Mouse (Mus musculus) left cerebral cortex, adult 2 months (tissue): ENCODE measurements at regions not wholly inside any gene's neighbourhood (a gene's known extent, or its start where the extent isn't known, plus 50 kb on each side); places are given as distances from the start of the nearest gene placed in this dataset.
"Not testable (repeated sequence)": the region's sequence is repeated elsewhere in the genome, so short reads cannot be mapped to it uniquely, and the experiment has no call there.

Source experiments
- DNase-seq, 2 experiments: peaks; one replicate each; pipeline ENCODE4 v3.0.0; 2021 to 2022; ENCODE audit warnings: low spot score in 2 of 2, mixed read lengths in 1 of 2; ENCODE audit errors: extremely low spot score in 1 of 2
- H3K27ac ChIP-seq: fragments of 200-600 bp; 2 replicates; pipeline ENCODE4 v1.8.1; 2022
- H3K4me3 ChIP-seq: fragments of 200-600 bp; 2 replicates; pipeline ENCODE4 v1.8.1; 2022
- CTCF ChIP-seq: fragments of 200-600 bp; IDR thresholded peaks from 2 replicates; pipeline ENCODE4 v1.8.1; 2022; ENCODE audit warnings: antibody characterized with exemption, mild to moderate bottlenecking, moderate library complexity
- intact Hi-C: fragments of 180-260 bp; cut with DNase I; formaldehyde crosslinking; loops from one replicate; pipeline ENCODE4 v1.15.1; 2025

- intact Hi-C loops, result loop anchor here (2.0 to 5.0 kb wide), 2 partner anchors 39 to 90 kb away; no protein-coding TSS in a partner anchor
- no peak for DNase-seq
- no peak for TF ChIP-seq CTCF
- peak overlapping the region; percentile 40 for H3K27ac ChIP-seq
- H3K4me3 ChIP-seq, result no peak overlapping the region
Observed at GRCm38 (mm10) chr1:177346540-177346939, 88.5 kb upstream of the Akt3 start.

DNA sequence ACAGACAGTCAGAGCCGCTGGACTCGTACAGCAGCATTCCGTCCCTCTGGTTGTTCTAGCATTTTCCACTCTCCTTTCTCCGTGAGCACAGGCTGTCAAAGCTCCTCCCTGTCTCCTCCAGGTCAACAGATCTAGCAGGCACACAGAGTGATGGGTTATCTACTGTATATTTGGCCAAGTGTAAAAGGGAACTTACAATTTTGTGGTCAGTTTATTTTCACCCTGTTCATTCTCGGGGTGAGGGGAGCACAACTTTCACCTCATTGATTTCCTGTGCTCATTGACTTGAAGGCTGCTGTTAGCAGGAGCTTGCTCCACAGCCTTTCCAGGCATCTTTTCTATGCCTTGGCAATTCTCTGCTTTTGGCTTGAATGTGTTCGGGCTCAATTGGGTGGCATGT is 87.5 kb upstream of the Akt3 start:
- intact Hi-C loops, result loop anchor here (5.0 kb wide), 1 partner anchor 38 kb away; no protein-coding TSS in a partner anchor
- Histone ChIP-seq H3K27ac (no peak overlapping the region), H3K4me3 (no peak overlapping the region)
- TF ChIP-seq CTCF, result no peak
- DNase-seq, result no peak

GRCm38 (mm10) chr1:177343949-177344348 is 85.9 kb upstream of the Akt3 start:
- intact Hi-C loops, result no loop called here
- no peak for TF ChIP-seq CTCF

DNA sequence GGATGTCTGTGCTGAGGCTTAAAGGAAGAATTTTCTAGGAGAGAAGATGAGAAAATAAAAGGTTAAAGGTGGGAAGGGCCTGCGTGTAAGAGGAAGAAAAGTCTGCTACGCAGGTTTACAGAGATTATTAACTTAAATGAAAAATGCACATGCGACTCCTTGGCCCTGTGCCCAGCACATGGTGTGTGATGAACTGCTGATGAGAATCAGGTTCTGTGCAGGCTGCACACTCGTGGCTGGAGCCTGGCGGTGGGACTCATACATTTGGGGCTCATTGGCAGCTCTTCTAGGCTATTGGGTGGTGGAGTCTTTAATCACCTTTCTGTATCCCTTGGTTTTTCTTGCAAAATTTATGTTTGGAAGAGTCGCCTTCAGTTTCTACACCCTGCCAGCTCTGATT is 85.1 kb upstream of the Akt3 start:
- DNase-seq, result no peak
- intact Hi-C loops, result no loop called here
- Histone ChIP-seq H3K27ac (no peak overlapping the region), H3K4me3 (no peak overlapping the region)
- no peak for TF ChIP-seq CTCF

More at GRCm38 (mm10) chr1:177343949-177344348, 85.9 kb upstream of the Akt3 start:
- H3K4me3 ChIP-seq, result no peak overlapping the region
- H3K27ac ChIP-seq, result no peak overlapping the region
- no peak for DNase-seq

GRCm38 (mm10) chr1:177340232-177340631 is 82.2 kb upstream of the Akt3 start:
- Histone ChIP-seq H3K4me3 (no peak overlapping the region), H3K27ac (no peak overlapping the region)
- DNase-seq, result no peak
- intact Hi-C loops, result no loop called here
- no peak for TF ChIP-seq CTCF

GRCm38 (mm10) chr1:177339207-177339787 is 81.3 kb upstream of the Akt3 start:
- intact Hi-C loops, result loop anchor here (2.0 kb wide), 1 partner anchor 16 kb away; no protein-coding TSS in a partner anchor

DNA sequence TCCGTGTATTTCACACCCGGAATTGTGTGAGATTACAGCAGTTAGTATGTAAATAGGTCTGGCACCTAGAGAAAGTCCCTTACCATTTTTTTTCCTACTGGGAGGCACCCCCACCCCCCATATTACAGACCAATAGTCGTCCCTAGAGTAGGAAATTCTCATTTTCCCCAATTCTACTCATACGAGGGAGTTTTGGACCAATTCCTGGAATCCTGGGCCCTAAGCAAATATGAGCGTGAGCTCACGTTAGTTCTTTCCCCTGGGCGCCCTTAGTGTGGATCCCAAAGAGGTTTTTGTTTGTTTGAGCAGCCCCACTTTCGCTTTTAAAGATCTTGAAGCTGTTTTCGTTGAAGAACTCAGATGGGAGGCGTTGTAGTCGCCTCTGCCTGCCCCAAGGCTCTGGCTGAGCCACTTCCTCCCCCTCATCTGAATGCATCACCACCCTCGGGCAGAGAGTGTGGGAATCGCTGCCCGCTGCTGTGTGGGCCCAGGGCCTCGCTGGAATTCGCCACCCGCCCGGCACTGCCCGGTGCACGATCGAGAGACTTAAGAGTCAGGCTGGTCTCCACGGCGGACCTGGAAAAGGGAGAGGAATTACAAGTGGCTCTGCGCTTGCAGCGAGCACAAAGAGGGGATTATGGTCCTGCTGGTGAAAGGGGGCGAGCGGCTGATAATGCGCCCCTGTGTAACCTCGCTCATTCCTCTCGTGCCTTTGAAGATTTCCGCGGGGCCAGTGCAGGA is 80.6 kb upstream of the Akt3 start:
- peak overlapping the region; percentile 88 for H3K27ac ChIP-seq
- no peak for TF ChIP-seq CTCF
- peak overlapping the region; percentile 45 for H3K4me3 ChIP-seq
- intact Hi-C loops, result loop anchor here (2.0 kb wide), 1 partner anchor 16 kb away; no protein-coding TSS in a partner anchor
- DNase-seq, result peak; percentile 61 to 63

More at GRCm38 (mm10) chr1:177339207-177339787, 81.3 kb upstream of the Akt3 start:
- Histone ChIP-seq H3K27ac (peak overlapping the region; percentile 88), H3K4me3 (peak overlapping the region; percentile 45)
- not testable (repeated sequence) for DNase-seq

DNA sequence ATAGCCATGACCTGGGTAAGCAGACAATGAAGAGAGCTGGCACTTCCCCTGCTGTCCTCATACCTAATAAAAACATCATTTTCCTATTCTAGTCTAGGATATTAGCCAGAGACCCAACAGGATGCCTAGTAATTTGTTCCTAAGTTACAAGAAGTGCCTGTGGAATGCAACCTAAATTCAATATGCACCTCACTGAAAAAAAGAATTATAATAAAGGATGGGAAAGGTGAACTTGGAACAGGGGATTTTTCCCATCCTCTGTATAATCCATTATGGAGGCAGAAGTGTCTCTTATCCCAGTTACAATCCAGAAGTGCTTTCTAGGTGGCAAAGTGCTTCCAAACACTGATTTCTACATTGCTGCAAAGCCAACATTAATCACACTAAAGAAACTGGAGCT is 79.8 kb upstream of the Akt3 start:
- DNase-seq, result no peak
- no peak for TF ChIP-seq CTCF
- intact Hi-C loops, result loop anchor here (2.0 kb wide), 1 partner anchor 15 kb away; no protein-coding TSS in a partner anchor
- Histone ChIP-seq H3K4me3 (no peak overlapping the region), H3K27ac (no peak overlapping the region)

DNA sequence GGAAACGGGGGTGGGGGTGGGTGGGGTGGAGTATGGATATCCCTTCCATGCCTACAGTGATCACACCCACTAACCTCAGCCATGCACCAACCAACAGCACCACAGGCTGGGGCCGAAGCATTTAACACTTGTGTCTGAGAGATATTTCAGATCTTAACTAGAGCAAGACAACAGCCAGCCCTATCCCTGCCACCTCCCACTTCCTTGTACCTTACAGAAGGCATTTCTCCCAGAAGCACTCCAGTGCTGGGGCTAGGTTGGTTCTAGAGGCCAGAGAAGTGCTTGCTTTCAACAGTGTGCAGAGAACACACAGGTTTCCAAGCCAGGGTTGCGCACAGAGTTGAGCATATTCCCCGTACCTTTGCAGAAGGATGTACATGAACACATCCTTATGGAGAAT is 79.1 kb upstream of the Akt3 start:
- DNase-seq, result no peak
- TF ChIP-seq CTCF, result no peak
- Histone ChIP-seq H3K27ac (no peak overlapping the region), H3K4me3 (no peak overlapping the region)
- intact Hi-C loops, result no loop called here

DNA sequence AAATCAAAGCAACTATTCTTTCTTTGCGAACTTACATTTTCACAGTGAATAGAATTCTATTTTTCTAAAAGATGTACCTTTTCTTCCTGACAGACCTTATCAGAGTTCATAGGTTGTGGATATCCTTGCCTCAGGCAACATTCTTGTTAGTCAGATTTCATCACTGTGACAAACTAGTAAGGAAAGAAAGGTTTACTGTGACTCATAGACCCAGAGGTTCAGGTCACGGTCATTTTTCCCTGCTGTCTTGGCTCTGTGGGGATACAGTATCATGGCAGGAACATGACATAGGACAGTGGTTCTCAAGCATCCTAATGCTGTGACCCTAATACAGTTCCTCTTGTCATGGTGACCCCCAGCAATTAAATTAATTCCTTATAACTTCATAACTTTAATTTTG is 78.4 kb upstream of the Akt3 start:
- no peak overlapping the region for H3K27ac ChIP-seq
- TF ChIP-seq CTCF, result no peak
- no peak for DNase-seq
- no peak overlapping the region for H3K4me3 ChIP-seq
- intact Hi-C loops, result no loop called here

DNA sequence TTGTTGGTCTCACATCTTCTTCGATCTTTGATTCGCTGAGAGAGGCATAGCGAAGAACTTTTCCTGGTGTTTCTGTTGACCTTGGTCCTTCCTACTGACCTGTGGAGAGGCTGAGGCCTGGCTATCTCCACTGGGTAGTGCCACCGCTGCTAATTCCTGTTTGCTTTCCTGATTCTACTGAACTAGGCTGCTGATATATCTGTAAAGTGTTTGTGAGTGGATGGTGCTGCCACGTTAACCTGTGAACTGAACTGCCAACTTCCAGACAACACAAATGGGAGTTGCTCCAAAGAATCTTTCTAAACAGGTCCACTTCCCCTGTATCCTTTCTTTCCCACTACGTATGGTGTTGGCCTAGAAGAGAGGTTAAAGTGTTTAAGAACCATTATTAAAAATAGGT is 78.0 kb upstream of the Akt3 start:
- intact Hi-C loops, result no loop called here

GRCm38 (mm10) chr1:177323366-177323765 is 65.4 kb upstream of the Akt3 start:
- Histone ChIP-seq H3K27ac (peak overlapping the region; percentile 88), H3K4me3 (peak overlapping the region; percentile 53; the same call in 1 of the 2 replicates)
- DNase-seq, result no peak
- no peak for TF ChIP-seq CTCF
- intact Hi-C loops, result loop anchor here (2.0 kb wide), 1 partner anchor 15 kb away; no protein-coding TSS in a partner anchor

More for the DNA sequence above, 78.0 kb upstream of the Akt3 start:
- Histone ChIP-seq H3K27ac (no peak overlapping the region), H3K4me3 (no peak overlapping the region)
- no peak for DNase-seq
- TF ChIP-seq CTCF, result no peak
